Mouse (Mus musculus): ENCODE data around the gene Serpinb6d.

The Serpinb6d gene

DNA sequence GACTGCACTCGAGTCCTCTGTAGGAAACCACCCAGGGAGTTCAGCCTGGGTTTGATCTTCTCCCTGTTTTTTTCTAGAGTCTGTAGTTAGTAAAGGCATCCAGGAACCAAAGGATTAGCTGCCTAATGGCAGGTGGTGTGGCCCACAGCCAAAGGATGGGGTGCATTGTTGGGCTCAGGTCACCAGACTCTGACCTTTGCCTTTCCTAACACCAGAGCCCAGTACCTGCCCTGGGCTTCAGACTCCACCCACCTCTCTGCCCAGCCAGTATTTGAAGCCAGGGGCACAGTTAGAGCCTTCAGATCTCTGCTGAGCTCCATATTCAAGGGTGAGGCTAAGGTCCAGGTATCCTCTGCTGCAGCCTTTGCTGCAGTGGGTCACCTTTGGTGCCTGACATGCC lies at the start of gene Serpinb6d:
Serpinb6d (plus strand) TSS at position 301 of the 400 bp plus-strand sequence.
- no peak for DNase-seq (ENCODE audit: low spot score in 2 of 2)

DNA sequence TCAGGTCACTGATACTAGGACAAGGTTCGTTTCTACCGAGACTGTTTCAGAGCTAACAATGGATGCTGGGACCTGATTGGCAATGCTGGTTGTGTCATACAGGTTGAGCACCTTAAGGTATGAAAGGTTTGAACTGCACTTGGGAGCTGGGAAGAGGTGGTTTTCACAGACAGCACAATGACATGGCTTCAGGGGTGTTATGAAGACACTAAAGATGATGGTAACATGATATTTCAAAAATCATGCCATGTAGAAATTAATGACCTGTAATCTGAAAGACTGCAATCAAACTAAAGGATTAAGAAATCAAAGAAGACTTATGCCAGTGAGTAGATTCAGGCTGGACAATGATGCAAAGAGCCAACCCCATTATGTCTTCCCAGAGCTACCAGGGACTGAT lies 38.3 kb upstream of the Serpinb6d start:
- no peak for DNase-seq (ENCODE audit: low spot score in 2 of 2)

DNA sequence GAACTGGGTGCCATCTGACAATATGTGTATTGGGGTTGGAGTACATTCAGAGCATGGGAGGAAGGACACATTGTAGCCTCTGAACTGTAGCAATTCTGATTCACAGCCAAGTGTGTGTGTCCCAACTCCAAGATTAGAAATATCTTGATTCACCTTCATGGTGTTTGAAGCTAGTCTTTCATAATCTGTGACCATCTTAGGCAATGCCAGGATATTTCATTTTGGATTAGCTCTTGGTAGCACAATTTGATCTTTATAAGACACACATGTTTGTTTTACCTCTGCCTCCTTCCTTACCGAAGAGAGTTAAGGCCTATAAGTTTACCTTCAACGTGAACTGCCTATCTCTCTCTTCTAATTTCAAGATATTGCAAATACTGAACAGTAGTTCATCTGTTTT lies 18.7 kb upstream of the Serpinb6d start:
- no peak for DNase-seq (ENCODE audit: low spot score in 2 of 2)

DNA sequence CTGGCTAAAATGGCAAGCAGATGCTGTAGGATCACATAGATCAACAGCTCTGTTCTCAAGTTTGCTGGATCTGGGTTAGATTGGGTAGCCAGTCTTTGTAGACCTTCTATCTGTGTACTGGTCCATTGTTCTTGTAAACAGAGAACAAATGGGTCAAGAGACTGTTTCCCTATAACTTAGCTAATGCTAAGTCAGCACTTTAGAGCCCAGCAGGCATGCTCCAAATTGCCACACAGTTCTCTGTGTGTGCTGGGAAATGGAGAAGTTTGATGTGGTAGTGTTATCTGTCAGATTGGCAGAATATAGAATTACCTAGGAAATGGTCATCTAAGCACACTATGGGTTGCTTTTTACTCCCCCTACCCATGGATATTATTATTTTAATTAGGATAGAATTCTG lies 1.3 kb downstream of the Serpinb6d start:
- DNase-seq (ENCODE audit: low spot score in 2 of 2): no peak

DNA sequence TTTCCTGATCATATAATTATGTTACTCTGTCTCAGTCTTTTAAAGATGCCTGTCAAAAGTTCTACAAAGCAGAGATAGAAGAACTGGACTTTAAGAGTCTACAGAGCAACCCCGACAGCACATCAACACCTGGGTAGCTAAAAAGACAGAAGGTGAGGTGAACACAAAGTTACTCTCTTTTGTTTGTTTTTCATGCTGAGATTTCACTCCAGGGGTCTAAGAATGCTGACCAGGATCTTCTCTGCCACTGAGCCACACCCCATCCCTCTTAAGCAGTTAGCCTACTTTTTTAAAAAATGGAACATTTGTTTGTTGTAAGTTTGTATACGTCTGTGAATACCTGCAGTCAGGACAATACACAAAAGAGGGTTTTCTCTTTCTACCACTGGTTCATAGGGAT lies 59.1 kb downstream of the Serpinb6d start:
- DNase-seq (ENCODE audit: low spot score in 2 of 2): no peak

All from left cerebral cortex, adult 9 months (tissue).